Mouse (Mus musculus): ENCODE data around the gene Fhdc1. TPM values are rescaled to one million over a fixed set of nuclear protein-coding genes. Genes with fewer than 3 reads are reported as not detected.

The Fhdc1 gene
- polyA plus RNA-seq, 1 experiment = 0.22 TPM

DNA sequence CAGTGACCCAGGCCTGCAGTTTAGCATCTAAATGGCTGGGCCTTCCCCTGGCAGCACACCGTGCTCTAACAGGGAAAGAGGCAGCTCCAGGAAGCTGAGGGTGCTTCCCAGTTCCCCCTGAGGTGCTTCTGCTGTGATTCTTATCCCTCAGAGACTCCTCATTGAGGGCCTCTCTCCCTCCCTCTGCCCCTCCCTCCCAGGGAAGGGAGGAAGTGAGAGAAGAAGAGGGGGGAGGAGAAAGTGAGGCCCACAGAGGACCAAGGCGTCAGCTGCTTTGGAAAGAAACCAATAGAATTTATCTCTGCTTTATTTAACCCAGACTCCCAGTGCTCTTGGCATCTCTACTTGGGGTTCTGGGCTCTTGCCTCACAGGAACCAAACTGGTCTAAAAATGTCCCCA is 50.1 kb downstream of the Fhdc1 start:
- H3K36me3 ChIP-seq (ENCODE audit: control insufficient read depth, insufficient read depth) = no peaks in the 10 kb centered on the region
- H3K27me3 ChIP-seq (ENCODE audit: control insufficient read depth, insufficient read depth, insufficient read length) = no peaks in the 10 kb centered on the region
- H3K4me3 ChIP-seq = no peak overlapping the region
- H3K4me2 ChIP-seq (ENCODE audit: low read depth) = no peak overlapping the region
- H3ac ChIP-seq (ENCODE audit: control insufficient read depth, insufficient read length) = no peak overlapping the region
- no peaks in the 10 kb centered on the region for H3K79me2 ChIP-seq (ENCODE audit: control insufficient read depth, insufficient read depth)
- no peak for TF ChIP-seq POLR2A (IDR thresholded peaks at IDR 0.05; ENCODE audit: insufficient read length, low read depth)
- no peak for TF ChIP-seq TCF12 (IDR thresholded peaks at IDR 0.05; ENCODE audit: insufficient read depth, poor library complexity, severe bottlenecking)
- no peak for TF ChIP-seq POLR2AphosphoS2 (IDR thresholded peaks at IDR 0.05; ENCODE audit: insufficient read length, low read depth)
- no peak for TF ChIP-seq MAX (IDR thresholded peaks at IDR 0.05; ENCODE audit: low read depth)

DNA sequence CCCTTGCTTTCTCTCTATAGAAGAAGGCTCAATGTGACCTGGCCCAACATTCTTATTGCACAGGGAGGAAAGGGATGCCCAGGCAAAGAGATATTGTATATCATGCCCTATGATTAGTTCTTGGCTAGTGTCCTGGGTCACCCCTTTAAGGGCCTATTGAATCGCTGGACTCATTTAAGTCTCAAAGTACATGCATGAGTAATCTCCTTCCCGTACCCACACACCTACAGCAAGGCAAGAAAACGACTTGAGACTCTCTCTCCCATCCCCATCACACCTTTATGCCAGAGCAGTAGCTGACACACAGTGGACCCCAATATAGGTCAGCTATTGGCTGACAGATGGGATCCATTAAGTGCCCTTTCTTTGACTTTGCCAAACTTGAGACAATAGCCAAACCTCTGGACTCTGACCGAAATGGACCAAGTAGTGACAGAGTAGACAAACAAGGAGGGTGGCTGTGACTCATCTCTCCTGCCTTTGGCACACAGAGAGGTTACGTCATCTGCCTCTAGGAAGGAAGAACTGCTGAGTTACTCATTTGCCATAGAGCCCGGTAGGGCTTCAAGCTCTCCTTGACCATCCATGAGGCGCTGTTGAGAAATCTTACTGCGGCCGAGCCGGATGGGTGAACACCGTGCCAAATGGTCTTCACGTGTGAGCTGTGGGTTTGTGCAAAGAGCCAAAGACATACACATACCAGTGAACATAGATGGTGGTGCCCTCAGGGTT is 51.1 kb downstream of the Fhdc1 start:
- Histone ChIP-seq H3K4me2 (ENCODE audit: low read depth) (peak overlapping the region; percentile 32), H3K4me3 (no peak overlapping the region), H3K27me3 (ENCODE audit: control insufficient read depth, insufficient read depth, insufficient read length) (no peaks in the 10 kb centered on the region), H3K36me3 (ENCODE audit: control insufficient read depth, insufficient read depth) (no peaks in the 10 kb centered on the region), H3K79me2 (ENCODE audit: control insufficient read depth, insufficient read depth) (no peaks in the 10 kb centered on the region), H3ac (ENCODE audit: control insufficient read depth, insufficient read length) (no peak overlapping the region)
- no peak for TF ChIP-seq TCF3 (IDR thresholded peaks at IDR 0.05; ENCODE audit: insufficient read length, low read depth)
- peak; percentile 68 for TF ChIP-seq CEBPB (IDR thresholded peaks at IDR 0.05; ENCODE audit: insufficient read depth, poor library complexity, severe bottlenecking)
- TF ChIP-seq POLR2AphosphoS2 (IDR thresholded peaks at IDR 0.05; ENCODE audit: insufficient read length, low read depth) = no peak

DNA sequence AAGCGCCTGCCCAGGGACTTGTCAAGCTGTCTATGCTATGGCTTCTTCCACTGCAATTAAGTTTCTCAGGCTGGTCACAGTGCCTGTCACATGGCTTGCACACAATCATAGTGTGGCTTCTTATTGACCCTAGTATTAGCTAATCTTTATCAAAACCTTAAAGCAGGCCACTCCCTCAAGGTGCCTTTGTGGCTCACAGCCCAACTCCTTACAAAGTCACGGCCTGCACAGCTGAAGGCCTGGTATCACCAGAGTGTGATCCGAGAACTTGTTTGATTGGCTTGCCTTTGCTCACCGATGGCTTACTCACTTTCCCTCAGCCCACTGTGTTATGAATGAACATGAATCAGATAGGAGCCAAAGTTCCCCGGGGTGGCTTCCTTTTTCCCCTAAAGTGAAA is 52.5 kb downstream of the Fhdc1 start:
- Histone ChIP-seq H3K36me3 (ENCODE audit: control insufficient read depth, insufficient read depth) (no peaks in the 10 kb centered on the region), H3K4me2 (ENCODE audit: low read depth) (no peak overlapping the region), H3K27me3 (ENCODE audit: control insufficient read depth, insufficient read depth, insufficient read length) (no peaks in the 10 kb centered on the region), H3ac (ENCODE audit: control insufficient read depth, insufficient read length) (no peak overlapping the region), H3K4me3 (no peak overlapping the region), H3K79me2 (ENCODE audit: control insufficient read depth, insufficient read depth) (no peaks in the 10 kb centered on the region)
- TF ChIP-seq SRF (IDR thresholded peaks at IDR 0.05; ENCODE audit: control insufficient read depth, insufficient read length, low read depth) (no peak), POLR2A (IDR thresholded peaks at IDR 0.05; ENCODE audit: insufficient read length, low read depth) (no peak), USF1 (IDR thresholded peaks at IDR 0.05; ENCODE audit: low read depth) (no peak), TCF12 (IDR thresholded peaks at IDR 0.05; ENCODE audit: insufficient read depth, poor library complexity, severe bottlenecking) (no peak), REST (IDR thresholded peaks at IDR 0.05; ENCODE audit: insufficient read depth, insufficient read length) (no peak), CEBPB (IDR thresholded peaks at IDR 0.05; ENCODE audit: insufficient read depth, poor library complexity, severe bottlenecking) (no peak), MYOG (IDR thresholded peaks at IDR 0.05; ENCODE audit: control insufficient read depth in 1 of 3, insufficient read depth in 1 of 3, insufficient read length in 2 of 3, low read depth in 2 of 3) (no peak), MYOD1 (IDR thresholded peaks at IDR 0.05; ENCODE audit: control insufficient read depth in 1 of 3, insufficient read length in 2 of 3, low read depth in 2 of 3) (no peak), E2F4 (IDR thresholded peaks at IDR 0.05; ENCODE audit: insufficient read depth) (no peak)

DNA sequence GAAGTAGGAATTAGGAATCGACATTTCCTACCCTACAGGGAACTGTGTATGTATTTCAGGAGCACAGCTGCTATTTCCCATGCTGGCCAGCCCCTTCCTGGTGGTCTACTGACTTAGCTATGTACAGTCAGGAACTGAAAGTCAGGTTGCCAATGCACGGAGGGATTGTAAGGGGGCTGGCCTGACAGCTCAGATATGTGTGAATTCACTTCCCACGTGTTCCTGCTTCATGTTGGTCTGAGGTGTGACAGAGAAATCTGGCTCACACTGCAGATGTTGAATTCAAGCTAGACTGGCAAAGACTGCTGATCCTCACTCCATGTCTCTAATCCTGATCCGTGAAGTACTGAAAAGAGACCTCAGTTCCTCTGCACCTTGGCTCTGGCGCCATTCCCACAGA is 57.9 kb downstream of the Fhdc1 start:
- no peaks in the 10 kb centered on the region for H3K27me3 ChIP-seq (ENCODE audit: control insufficient read depth, insufficient read depth, insufficient read length)
- H3K4me3 ChIP-seq = no peak overlapping the region
- H3K79me2 ChIP-seq (ENCODE audit: control insufficient read depth, insufficient read depth) = no peaks in the 10 kb centered on the region
- no peak overlapping the region for H3ac ChIP-seq (ENCODE audit: control insufficient read depth, insufficient read length)
- no peaks in the 10 kb centered on the region for H3K36me3 ChIP-seq (ENCODE audit: control insufficient read depth, insufficient read depth)
- TF ChIP-seq REST (IDR thresholded peaks at IDR 0.05; ENCODE audit: insufficient read depth, insufficient read length) = no peak
- TF ChIP-seq POLR2AphosphoS2 (IDR thresholded peaks at IDR 0.05; ENCODE audit: insufficient read length, low read depth) = no peak
- no peak for TF ChIP-seq MYOG (IDR thresholded peaks at IDR 0.05; ENCODE audit: control insufficient read depth in 1 of 3, insufficient read depth in 1 of 3, insufficient read length in 2 of 3, low read depth in 2 of 3)
- TF ChIP-seq E2F4 (IDR thresholded peaks at IDR 0.05; ENCODE audit: insufficient read depth) = no peak
- TF ChIP-seq SRF (IDR thresholded peaks at IDR 0.05; ENCODE audit: control insufficient read depth, insufficient read length, low read depth) = no peak
- TF ChIP-seq TCF12 (IDR thresholded peaks at IDR 0.05; ENCODE audit: insufficient read depth, poor library complexity, severe bottlenecking) = no peak
- no peak overlapping the region for H3K4me2 ChIP-seq (ENCODE audit: low read depth)

DNA sequence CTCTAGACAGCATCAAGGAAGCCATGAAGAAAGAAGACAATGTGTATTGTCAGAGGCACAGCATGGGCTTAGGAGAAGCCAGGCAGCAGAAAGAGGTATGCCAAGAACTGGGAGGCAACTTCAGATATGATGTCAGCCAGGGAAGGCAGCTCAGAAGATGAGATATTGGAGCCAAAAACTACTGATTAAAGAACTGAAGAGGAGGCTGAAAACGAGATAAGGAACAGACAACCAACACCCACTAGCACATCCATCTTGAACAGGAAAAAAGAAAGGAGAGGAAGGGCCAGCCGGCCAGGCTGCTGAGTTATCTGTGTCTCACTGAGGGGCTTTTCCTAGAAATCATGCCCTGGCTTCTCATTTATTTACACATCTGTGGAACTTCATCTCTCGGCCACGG is 66.4 kb downstream of the Fhdc1 start:
- Histone ChIP-seq H3K4me2 (ENCODE audit: low read depth) (no peak overlapping the region), H3K79me2 (ENCODE audit: control insufficient read depth, insufficient read depth) (no peaks in the 10 kb centered on the region), H3K27me3 (ENCODE audit: control insufficient read depth, insufficient read depth, insufficient read length) (no peaks in the 10 kb centered on the region), H3ac (ENCODE audit: control insufficient read depth, insufficient read length) (no peak overlapping the region), H3K4me3 (no peak overlapping the region), H3K36me3 (ENCODE audit: control insufficient read depth, insufficient read depth) (no peaks in the 10 kb centered on the region)
- no peak for TF ChIP-seq REST (IDR thresholded peaks at IDR 0.05; ENCODE audit: insufficient read depth, insufficient read length)
- TF ChIP-seq CEBPB (IDR thresholded peaks at IDR 0.05; ENCODE audit: insufficient read depth, poor library complexity, severe bottlenecking) = no peak
- TF ChIP-seq POLR2AphosphoS2 (IDR thresholded peaks at IDR 0.05; ENCODE audit: insufficient read length, low read depth) = no peak
- TF ChIP-seq SRF (IDR thresholded peaks at IDR 0.05; ENCODE audit: control insufficient read depth, insufficient read length, low read depth) = no peak
- TF ChIP-seq TCF3 (IDR thresholded peaks at IDR 0.05; ENCODE audit: insufficient read length, low read depth) = no peak
- no peak for TF ChIP-seq MAX (IDR thresholded peaks at IDR 0.05; ENCODE audit: low read depth)
- no peak for TF ChIP-seq MYOG (IDR thresholded peaks at IDR 0.05; ENCODE audit: control insufficient read depth in 1 of 3, insufficient read depth in 1 of 3, insufficient read length in 2 of 3, low read depth in 2 of 3)
- no peak for TF ChIP-seq TCF12 (IDR thresholded peaks at IDR 0.05; ENCODE audit: insufficient read depth, poor library complexity, severe bottlenecking)
- no peak for TF ChIP-seq POLR2A (IDR thresholded peaks at IDR 0.05; ENCODE audit: insufficient read length, low read depth)
- TF ChIP-seq MYOD1 (IDR thresholded peaks at IDR 0.05; ENCODE audit: control insufficient read depth in 1 of 3, insufficient read length in 2 of 3, low read depth in 2 of 3) = no peak
- TF ChIP-seq USF1 (IDR thresholded peaks at IDR 0.05; ENCODE audit: low read depth) = no peak
- TF ChIP-seq E2F4 (IDR thresholded peaks at IDR 0.05; ENCODE audit: insufficient read depth) = no peak
